Comparison of ENCODE assay signal across 13 mouse cellular contexts in genomic region chr1:86557872-86558271, GRCm38 (mm10). TPM values are rescaled to one million over a fixed set of nuclear protein-coding genes. Genes with fewer than 3 reads are reported as not detected.
DNase-seq lines count a peak whose midpoint lies in the region; ATAC-seq lines count a peak whose summit lies in the region.
"Had no signal": no experiment of that assay in that cellular context is flagged by ENCODE, and none has a peak within 500 bp of the region (broad histone marks: within the 10 kb centered on the region; RNA-seq: fewer than 3 reads in every experiment).

No protein-coding gene starts in this region.

- 41% methylated on average over 7 of the region's 7 CpGs for WGBS in liver, embryonic 11.5 days

- DNase-seq in heart, adult 18-20 months, result peak; percentile 60 to 78
- no peak for DNase-seq in heart, postnatal 25 days (ENCODE audit: low spot score)
- DNase-seq in 3T3-L1 (ENCODE audit: low read depth, low spot score), result peak; percentile 95
- DNase-seq in c-Kit-positive CD71-positive TER-119-positive erythroid progenitor cells, embryonic 14.5 days (ENCODE audit: low spot score), result peak; percentile 39
- no peak for DNase-seq in liver, embryonic 11.5 days (ENCODE audit: low spot score)
- DNase-seq in thymus, postnatal 36 days, result no peak
- no peak for DNase-seq in layer of hippocampus, postnatal 25 days (ENCODE audit: extremely low spot score in 1 of 2, low spot score in 1 of 2)
- DNase-seq in frontal cortex, postnatal 25 days (ENCODE audit: low spot score in 2 of 2), result no peak
- DNase-seq: kidney, postnatal 25 days; lung, postnatal 10 days; thymus, postnatal 25 days had no signal

- H3K4me2 ChIP-seq in liver, embryonic 11.5 days, result no peak overlapping the region
- H3K4me2 ChIP-seq: hindbrain, embryonic 14.5 days had no signal

- no peak overlapping the region for H3K4me3 ChIP-seq in liver, embryonic 11.5 days (ENCODE audit: low read depth, low read length)

- H3K4me1 ChIP-seq in liver, embryonic 11.5 days (replicated peaks; ENCODE audit: control insufficient read depth, insufficient read depth, low read length), result peaks cover 9% of the 10 kb centered on the region

- no peak overlapping the region; the same call in 1 of the 2 replicates for H3K27ac ChIP-seq in liver, embryonic 11.5 days (ENCODE audit: low read depth, low read length)
- H3K27ac ChIP-seq: hindbrain, embryonic 14.5 days had no signal

- ATAC-seq in liver, embryonic 11.5 days (replicated peaks; ENCODE audit: low FRiP score), result peak; percentile 36; the same call in 1 of the 2 replicates
- ATAC-seq: forebrain, embryonic 16.5 days had no signal

- peaks cover 3% of the 10 kb centered on the region; the same call in 1 of the 2 replicates for H3K36me3 ChIP-seq in liver, embryonic 11.5 days (ENCODE audit: control insufficient read depth, insufficient read depth, low read length)

- H3K9ac ChIP-seq in liver, embryonic 11.5 days (ENCODE audit: low read depth, low read length), result no peak overlapping the region
- H3K9ac ChIP-seq: hindbrain, embryonic 14.5 days had no signal

- no peaks in the 10 kb centered on the region for H3K27me3 ChIP-seq in liver, embryonic 11.5 days (replicated peaks; ENCODE audit: control insufficient read depth, insufficient read depth, low read length)

- H3K9me3 ChIP-seq in liver, embryonic 11.5 days (ENCODE audit: control insufficient read depth, low read length), result no peaks in the 10 kb centered on the region

- intact Hi-C loops in heart, postnatal 25 days (cut with DNase I), result no loop called here

RNA-seq across cellular contexts. Expression of gene Pde6d, which starts 24.6 kb away (rescaled TPM):
- total RNA-seq in heart, adult 18-20 months (2021), result 10 to 100 TPM; 45.0 to 49.5 TPM
- 10 to 100 TPM; 43.5 to 45.6 TPM for total RNA-seq in heart, postnatal 25 days (2021)
- 48.1 and 52.1 TPM in 2 replicates for polyA plus RNA-seq in liver, embryonic 11.5 days (2014; fragmentation: Nextera tagmentation; extraction: Ambion mirVana)
- 10 to 100 TPM; 55.4 to 61.0 TPM for total RNA-seq in layer of hippocampus, postnatal 25 days (2021)

RNA-seq across cellular contexts. Expression of gene Cops7b, which starts 24.8 kb away (rescaled TPM):
- total RNA-seq in heart, adult 18-20 months (2021), result 10 to 100 TPM in 1 of 2 experiments, 1 to 10 TPM in 1; 8.8 to 10.5 TPM
- 10 to 100 TPM; 10.1 TPM for total RNA-seq in heart, postnatal 25 days (2021)
- 30.8 and 33.4 TPM in 2 replicates for polyA plus RNA-seq in liver, embryonic 11.5 days (2014; fragmentation: Nextera tagmentation; extraction: Ambion mirVana)
- total RNA-seq in layer of hippocampus, postnatal 25 days (2021), result 10 to 100 TPM; 21.6 to 25.0 TPM

RNA-seq across cellular contexts. Expression of gene Ptma, which starts 31.3 kb away (rescaled TPM):
- 100 to 1,000 TPM; 212 TPM for total RNA-seq in heart, adult 18-20 months (2021)
- 100 to 1,000 TPM; 231 to 265 TPM for total RNA-seq in heart, postnatal 25 days (2021)
- polyA plus RNA-seq in liver, embryonic 11.5 days (2014; fragmentation: Nextera tagmentation; extraction: Ambion mirVana), result 2,666 and 2,805 TPM in 2 replicates
- total RNA-seq in layer of hippocampus, postnatal 25 days (2021), result 100 to 1,000 TPM; 508 to 527 TPM

Comparison
In these comparisons a context has a peak if more than half of its experiments do, and no peak if none do; other contexts are left out.
1. DNase-seq: peak in heart, adult 18-20 months (2 of 2), 3T3-L1 (single experiment) and c-Kit-positive CD71-positive TER-119-positive erythroid progenitor cells, embryonic 14.5 days (single experiment); none in heart, postnatal 25 days (single experiment), liver, embryonic 11.5 days (single experiment), thymus, postnatal 36 days (0 of 2), layer of hippocampus, postnatal 25 days (0 of 2) and frontal cortex, postnatal 25 days (0 of 2).